Mouse (Mus musculus): Measurements from ENCODE around the gene Il6. TPM values are rescaled to one million over a fixed set of nuclear protein-coding genes. Genes with fewer than 3 reads are reported as not detected.

Il6 gene
- total and polyA plus RNA-seq, 3 experiments = 1.2 to 12.9 TPM; not detected in 1

- in situ Hi-C loops (cut with MboI; ENCODE audit: low pct_ligation_motif_present, low pct_unique_long_range_greater_than_20kb, low sequenced_read_pairs) (no loop called here), dilution Hi-C loops (cut with MboI; ENCODE audit: extremely low pct_ligation_motif_present, extremely low pct_unique_long_range_greater_than_20kb, low sequenced_read_pairs) (no loop called here)
- peak overlapping the region; percentile 47 for H3K9ac ChIP-seq (ENCODE audit: insufficient read depth, low read depth)
- H3K9me3 ChIP-seq (replicated peaks; ENCODE audit: low read length) = no peaks in the 10 kb centered on the region
- H3K79me2 ChIP-seq (replicated peaks; ENCODE audit: control insufficient read depth, extremely low read depth, insufficient read depth, poor library complexity, severe bottlenecking) = no peaks in the 10 kb centered on the region
- H3K4me1 ChIP-seq (ENCODE audit: control insufficient read depth in 1 of 2, insufficient read depth in 2 of 2) = peaks cover 16 to 47% of the 10 kb centered on the region in 2 experiments
- peak overlapping the region; percentile 90 for H3K27ac ChIP-seq (ENCODE audit: insufficient read depth, low read depth)
- H3K27me3 ChIP-seq (replicated peaks) = no peaks in the 10 kb centered on the region
- DNase-seq (ENCODE audit: extremely low read depth) = peak; percentile 60
- H3K4me3 ChIP-seq (replicated peaks in 1 of 3; ENCODE audit: low read depth in 2 of 3, low read length in 2 of 3, poor library complexity in 1 of 3) = no peak overlapping the region
- 0 out of 2 replicates have a peak, but pooled peaks have one; percentile 53 for TF ChIP-seq MAFK (IDR thresholded peaks at IDR 0.05; ENCODE audit: insufficient replicate concordance, low read length)
- peak; percentile 47; the same call in 1 of the 2 replicates for TF ChIP-seq JUND (conservative IDR thresholded peaks at IDR 0.05; ENCODE audit: low read depth, low read length)
- peak; percentile 33 for TF ChIP-seq BHLHE40 (IDR thresholded peaks at IDR 0.05; ENCODE audit: low read depth, low read length)
- TF ChIP-seq USF2 (conservative IDR thresholded peaks at IDR 0.05; ENCODE audit: low read depth, low read length) = no peak
- TF ChIP-seq IRF4 (IDR thresholded peaks at IDR 0.05; ENCODE audit: low read depth, low read length) = peak; percentile 44; the same call in 1 of the 2 replicates
- TF ChIP-seq EP300 (IDR thresholded peaks at IDR 0.05; ENCODE audit: low read length) = peak; percentile 70
- peak; percentile 62; the same call in 1 of the 2 replicates for TF ChIP-seq CHD1 (IDR thresholded peaks at IDR 0.05; ENCODE audit: low read depth, low read length)
- 0 out of 2 replicates have a peak, but pooled peaks have one; percentile 52 for TF ChIP-seq E2F4 (IDR thresholded peaks at IDR 0.05; ENCODE audit: insufficient replicate concordance, low read depth, low read length)
- no peak for TF ChIP-seq ZMIZ1 (IDR thresholded peaks at IDR 0.05; ENCODE audit: low read depth, low read length)
- 0 out of 2 replicates have a peak, but pooled peaks have one; percentile 34 for TF ChIP-seq RCOR1 (conservative IDR thresholded peaks at IDR 0.05; ENCODE audit: low read depth, low read length)
- TF ChIP-seq JUN (IDR thresholded peaks at IDR 0.05; ENCODE audit: insufficient read depth, low read depth, low read length) = peak; percentile 22; the same call in 1 of the 2 replicates
- TF ChIP-seq MAX (IDR thresholded peaks at IDR 0.05; ENCODE audit: low read length) = peak; percentile 17; the same call in 1 of the 2 replicates
- no peak for TF ChIP-seq MAZ (IDR thresholded peaks at IDR 0.05; ENCODE audit: low read depth, low read length)
- TF ChIP-seq MEF2A (IDR thresholded peaks at IDR 0.05; ENCODE audit: borderline replicate concordance, low read depth, low read length) = 0 out of 2 replicates have a peak, but pooled peaks have one; percentile 37
- peak overlapping the region; percentile 24; the same call in 1 of the 2 replicates for H3K4me2 ChIP-seq (ENCODE audit: insufficient read depth, low read depth, poor library complexity, severe bottlenecking)
- no peaks in the 10 kb centered on the region for H3K36me3 ChIP-seq (replicated peaks in 1 of 2; ENCODE audit: control insufficient read depth in 1 of 2, insufficient read depth in 1 of 2, low read length in 1 of 2)
These were observed 40.1 kb upstream of the Il6 start for GRCm38 (mm10) chr5:29972796-29973195.

DNA sequence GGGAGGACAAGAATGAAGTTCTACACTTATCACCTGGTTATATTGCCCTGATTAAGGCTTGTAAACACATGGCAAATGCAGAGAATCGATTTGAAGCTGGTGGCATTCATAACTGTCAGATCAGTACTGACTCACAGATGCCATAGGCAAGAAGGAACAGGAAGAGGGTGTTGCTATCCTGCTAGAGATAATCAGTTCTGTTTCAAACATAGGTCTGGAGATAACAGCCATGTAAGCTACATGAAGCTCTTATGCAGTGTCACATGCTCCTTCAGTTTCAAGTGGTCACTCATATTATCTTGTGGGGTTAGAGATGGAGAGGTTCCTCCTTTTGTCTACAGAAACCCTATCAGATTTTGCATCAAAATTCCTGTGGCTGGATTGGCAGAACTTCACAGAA is 39.4 kb upstream of the Il6 start:
- dilution Hi-C loops (cut with MboI; ENCODE audit: extremely low pct_ligation_motif_present, extremely low pct_unique_long_range_greater_than_20kb, low sequenced_read_pairs) = no loop called here
- no peaks in the 10 kb centered on the region for H3K9me3 ChIP-seq (replicated peaks; ENCODE audit: low read length)
- H3K27ac ChIP-seq (ENCODE audit: insufficient read depth, low read depth) = peak overlapping the region; percentile 90

More for the DNA sequence above, 39.4 kb upstream of the Il6 start:
- H3K79me2 ChIP-seq (replicated peaks; ENCODE audit: control insufficient read depth, extremely low read depth, insufficient read depth, poor library complexity, severe bottlenecking) = no peaks in the 10 kb centered on the region
- H3K4me1 ChIP-seq (ENCODE audit: control insufficient read depth in 1 of 2, insufficient read depth in 2 of 2) = peaks cover 16 to 45% of the 10 kb centered on the region in 2 experiments
- in situ Hi-C loops (cut with MboI; ENCODE audit: low pct_ligation_motif_present, low pct_unique_long_range_greater_than_20kb, low sequenced_read_pairs) = no loop called here
- no peak overlapping the region for H3K4me3 ChIP-seq (replicated peaks in 1 of 3; ENCODE audit: low read depth in 2 of 3, low read length in 2 of 3, poor library complexity in 1 of 3)
- peak overlapping the region; percentile 47 for H3K9ac ChIP-seq (ENCODE audit: insufficient read depth, low read depth)
- H3K27me3 ChIP-seq (replicated peaks) = no peaks in the 10 kb centered on the region
- H3K4me2 ChIP-seq (ENCODE audit: insufficient read depth, low read depth, poor library complexity, severe bottlenecking) = no peak overlapping the region
- no peak for DNase-seq (ENCODE audit: extremely low read depth)
- no peaks in the 10 kb centered on the region for H3K36me3 ChIP-seq (replicated peaks in 1 of 2; ENCODE audit: control insufficient read depth in 1 of 2, insufficient read depth in 1 of 2, low read length in 1 of 2)
- TF ChIP-seq ZC3H11A (IDR thresholded peaks at IDR 0.05; ENCODE audit: low read depth, low read length) = no peak
- TF ChIP-seq RCOR1 (conservative IDR thresholded peaks at IDR 0.05; ENCODE audit: low read depth, low read length) = no peak
- no peak for TF ChIP-seq KAT2A (IDR thresholded peaks at IDR 0.05; ENCODE audit: insufficient replicate concordance, low read length)
- no peak for TF ChIP-seq HCFC1 (IDR thresholded peaks at IDR 0.05; ENCODE audit: low read depth, low read length)

Measured in CH12.LX (cell line).